Mouse (Mus musculus) liver (tissue): ENCODE measurements around the gene Cenpb.

Experiments used
- DNase-seq: peaks from one replicate; pipeline ENCODE4 v3.0.0-alpha.2; 2020; ENCODE audit warnings: mixed read lengths

Gene Cenpb

DNA sequence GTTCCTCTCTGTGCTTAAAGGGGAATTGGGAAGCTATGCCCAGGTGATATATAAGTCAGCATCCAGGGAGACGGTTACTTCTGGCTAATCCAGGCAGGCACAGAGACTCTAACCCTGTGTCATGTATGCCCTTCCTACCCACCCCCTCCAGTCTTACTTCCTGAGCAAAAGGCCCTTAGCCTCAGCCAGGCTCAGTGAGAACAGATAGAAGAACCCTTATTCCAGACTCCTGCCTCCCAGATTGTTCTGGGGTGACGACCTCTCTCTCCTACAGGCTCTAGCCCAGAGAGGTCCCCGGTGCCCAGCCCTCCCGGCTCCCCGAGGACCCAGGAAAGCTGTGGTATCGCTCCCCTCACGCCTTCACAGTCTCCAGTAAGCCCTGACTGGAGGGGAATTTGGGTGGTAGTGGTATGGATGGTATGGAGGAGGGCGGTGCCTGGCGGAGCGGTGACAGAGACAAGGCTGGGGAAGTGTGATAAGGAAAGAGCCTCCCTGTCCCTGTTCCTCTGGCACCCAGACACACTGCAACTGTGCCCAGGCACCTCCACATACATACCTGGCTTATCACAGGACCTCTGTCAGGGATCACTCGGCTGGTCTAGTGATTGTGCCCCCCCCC is 44.2 kb downstream of the Cenpb start:
- peak; percentile 93 for DNase-seq

DNA sequence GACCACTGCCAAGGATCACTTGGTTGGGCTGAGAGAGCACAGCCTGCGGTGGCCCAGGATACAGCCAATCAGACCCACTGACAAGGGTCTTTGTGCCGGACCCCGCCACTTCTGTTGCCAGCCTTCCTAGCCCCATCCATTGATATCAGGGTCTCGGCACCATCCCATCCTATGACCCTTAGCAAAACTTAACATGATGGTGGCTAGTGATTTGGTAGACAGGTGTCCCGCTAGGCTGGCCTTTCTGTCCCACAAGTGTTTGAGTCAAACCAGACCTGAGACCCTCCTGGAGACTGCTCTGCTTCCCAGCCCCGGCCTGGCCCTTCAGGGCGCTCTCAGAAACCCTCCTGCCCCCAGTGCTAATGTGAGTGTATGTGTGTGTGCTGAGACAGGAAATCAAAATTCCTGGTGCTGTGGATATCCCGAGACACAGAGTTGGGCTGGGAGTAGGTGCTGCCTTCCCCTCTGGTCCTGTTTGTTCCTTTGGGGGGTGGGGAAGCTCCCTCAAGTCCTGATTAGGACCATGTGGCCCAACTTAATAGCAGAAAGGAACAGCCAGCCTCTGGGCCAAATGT is 45.0 kb downstream of the Cenpb start:
- peak; percentile 36 for DNase-seq

DNA sequence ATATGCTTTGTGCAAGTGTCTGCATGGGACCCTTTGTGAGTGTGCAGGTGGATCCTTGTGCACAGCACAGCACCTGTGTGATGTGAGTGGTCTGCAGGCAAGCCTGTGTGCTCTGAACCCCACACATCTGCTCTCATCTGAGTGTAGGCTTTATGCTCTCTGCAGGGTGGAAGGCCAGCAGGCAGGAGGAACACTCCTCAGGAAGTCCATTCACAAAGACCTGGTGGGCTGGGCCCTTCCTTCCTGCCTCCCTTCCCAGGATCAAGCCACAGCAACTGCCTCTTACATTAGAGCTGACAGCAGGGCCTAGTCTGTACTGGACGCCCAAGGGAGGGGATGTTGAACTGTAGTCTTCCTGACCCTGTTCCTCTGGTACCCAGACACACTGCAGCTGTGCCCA is 45.5 kb downstream of the Cenpb start:
- peak; percentile 27 for DNase-seq

DNA sequence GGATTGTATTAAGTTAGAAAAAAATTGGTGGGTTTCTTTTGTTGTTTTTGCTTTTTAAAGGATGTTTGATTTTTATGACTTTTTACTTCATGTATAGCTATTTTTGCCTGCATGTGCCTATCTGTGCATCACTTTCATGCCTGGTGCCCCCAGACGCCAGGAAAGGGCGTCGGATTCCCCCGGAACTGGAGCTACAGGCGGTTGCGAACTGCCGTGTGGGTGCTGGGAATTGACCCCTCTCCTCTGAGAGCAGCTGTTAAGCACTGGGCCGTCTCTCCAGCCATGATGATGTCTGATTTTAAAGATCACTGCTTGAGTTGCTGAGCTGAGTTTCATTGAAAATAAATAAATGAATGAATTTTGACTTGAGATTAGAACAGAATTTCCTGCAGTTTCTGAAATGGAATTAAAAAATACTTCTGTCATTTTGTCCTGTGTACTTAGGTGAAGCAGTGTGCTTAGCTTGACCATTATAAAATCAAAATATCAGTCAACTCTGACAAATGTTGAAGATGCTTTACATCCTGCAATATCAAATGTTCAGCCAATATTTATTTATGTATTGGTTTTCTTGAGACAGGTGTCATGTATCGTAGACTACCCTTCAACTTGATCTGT is 46.8 kb downstream of the Cenpb start, which contains the start of gene Gm11037:
Gm11037 (plus strand) TSS at position 568 of the 618 bp plus-strand sequence.
- no peak for DNase-seq

DNA sequence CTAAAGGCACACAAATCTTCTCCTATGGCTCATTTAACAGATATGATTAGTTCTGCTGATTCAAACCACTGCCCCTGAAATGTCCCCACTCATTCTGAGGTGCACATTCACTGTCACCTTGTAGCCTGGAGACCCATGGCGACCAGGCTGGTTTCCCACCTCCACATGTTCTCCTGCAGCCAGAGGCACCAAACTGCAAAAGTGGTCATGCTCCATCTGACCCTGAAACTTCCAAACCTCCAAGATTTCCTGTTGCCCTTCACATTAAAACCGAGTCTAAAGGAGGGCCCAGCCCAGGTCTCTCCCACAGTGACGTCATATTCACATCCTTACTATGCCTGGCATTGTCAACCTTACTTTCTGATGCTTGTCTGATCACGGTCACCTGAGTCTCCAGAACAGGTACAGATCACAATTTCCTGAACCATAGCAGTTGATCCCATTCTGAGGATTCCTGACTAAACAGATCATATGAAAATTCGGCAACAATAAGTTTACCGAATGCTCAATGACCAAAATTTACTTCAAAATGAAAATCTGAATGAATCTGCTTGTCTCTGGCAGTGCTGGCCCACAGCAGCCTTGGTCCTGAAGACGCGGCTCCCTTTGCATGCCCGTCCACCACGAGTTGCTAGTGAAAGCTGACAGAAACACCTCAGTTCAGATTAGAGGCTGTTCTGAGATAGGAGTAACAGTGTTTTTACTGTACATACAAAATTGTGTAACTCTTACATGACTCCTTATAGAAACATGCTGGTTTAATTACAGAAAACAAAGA is 47.6 kb downstream of the Cenpb start:
- no peak for DNase-seq

DNA sequence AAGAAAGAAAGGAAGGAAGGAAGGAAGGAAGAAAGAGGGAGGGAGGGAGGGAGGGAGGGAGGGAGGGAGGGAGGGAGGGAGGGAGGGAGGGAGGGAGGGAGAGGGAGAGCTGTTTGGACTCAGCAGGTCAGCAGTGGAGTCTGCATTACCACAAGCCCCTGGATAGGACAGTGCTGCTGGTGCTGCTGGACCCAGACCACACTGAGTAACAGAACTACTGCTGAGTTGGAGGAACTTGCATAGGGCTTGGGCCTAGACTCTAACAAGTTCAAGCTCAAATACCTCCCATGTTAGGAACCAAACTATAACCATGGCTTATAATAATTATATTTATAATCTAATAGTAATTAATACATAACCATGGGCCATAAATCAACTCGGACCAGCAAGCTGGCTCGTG is 49.0 kb downstream of the Cenpb start:
- DNase-seq: no peak

DNA sequence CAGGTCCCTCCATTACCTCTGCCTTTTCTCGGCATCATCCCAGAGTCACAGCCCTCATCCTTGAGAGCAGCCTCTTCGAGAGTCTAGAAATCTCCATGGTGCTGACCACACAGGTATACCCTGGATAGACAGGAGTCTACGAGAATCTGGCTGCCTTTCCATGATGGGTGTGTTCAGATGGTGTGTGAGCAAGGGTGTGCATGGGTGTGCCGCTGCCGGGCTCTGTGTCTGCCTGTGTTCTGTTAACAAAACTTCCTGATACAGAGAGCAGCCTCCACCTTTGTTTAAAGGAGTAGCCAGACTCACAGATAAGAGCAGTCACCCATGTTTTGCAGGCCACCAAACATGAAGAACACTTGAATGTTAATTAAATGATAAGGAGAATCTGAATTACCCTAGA is 50.0 kb downstream of the Cenpb start:
- DNase-seq: peak; percentile 81

DNA sequence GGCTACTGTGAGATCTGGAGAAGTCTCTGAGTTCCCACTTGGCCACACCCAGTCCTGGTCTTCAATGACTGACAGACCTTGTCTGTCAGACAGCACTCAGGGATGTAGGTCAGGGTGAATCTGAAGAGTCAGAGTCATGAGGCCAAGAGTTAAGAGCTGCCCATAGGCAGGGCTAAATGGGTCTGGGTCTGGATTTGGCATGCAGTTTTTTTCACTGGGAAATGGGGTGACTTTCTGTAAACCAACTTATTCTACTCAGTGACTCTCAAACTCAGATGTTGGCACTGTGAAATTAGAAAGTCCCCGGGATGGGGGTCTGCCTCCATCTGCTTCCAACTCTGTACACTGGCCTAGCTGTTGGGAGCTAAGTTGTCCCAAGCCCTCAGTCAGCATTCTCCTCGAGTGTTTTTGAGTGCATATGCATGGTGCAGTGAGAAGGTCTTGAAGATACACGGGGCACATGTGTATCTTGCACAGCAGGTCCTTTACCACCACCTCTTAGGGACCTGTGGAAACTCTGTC is 51.2 kb downstream of the Cenpb start:
- no peak for DNase-seq

DNA sequence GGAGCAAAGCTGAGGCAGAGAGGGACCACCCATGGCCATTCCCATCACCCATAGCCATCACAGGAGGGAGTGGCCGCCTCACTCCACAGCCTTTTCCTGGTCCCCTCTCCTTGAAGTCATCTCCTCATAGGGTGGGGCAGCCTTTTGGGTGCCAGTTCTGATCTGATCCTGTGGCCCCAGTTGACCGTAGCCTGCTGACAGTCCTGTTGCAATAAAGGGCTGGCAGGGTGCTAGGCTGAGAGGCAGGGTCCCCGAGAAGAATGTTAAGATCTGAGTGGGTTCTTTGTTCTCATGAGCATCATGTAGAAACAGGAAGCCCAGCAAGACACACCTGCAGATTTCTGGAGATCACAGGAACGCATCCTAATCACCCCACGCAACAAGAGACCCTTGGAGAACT is 51.7 kb downstream of the Cenpb start:
- no peak for DNase-seq

DNA sequence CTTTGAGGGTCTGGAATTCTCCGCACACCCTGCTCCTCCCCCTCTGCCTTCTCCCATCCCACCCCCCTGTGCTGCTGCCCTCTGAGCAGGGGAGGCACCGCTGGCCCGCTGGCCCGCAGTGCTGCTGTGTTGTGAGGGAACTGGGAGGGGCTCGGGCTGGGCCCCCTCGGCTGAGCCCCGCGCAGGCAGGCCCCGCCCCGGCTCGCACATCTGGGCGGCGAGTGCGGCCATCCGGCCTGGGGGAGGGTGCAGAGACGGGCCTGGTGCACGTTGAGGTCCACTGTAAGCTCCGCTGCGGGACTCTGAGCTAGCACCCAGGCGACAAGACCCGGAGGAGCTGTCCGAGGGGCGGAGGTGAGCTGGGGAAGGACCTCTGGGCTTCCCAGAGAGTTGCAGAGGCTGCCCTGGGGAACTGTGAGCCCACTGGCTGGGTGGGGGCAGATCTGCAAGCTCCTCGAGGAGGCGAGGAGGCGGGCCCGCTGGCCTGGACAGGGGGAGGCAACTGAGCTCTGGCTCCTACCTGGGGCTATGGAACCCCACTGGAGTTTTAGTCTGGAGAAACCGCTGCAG is 52.6 kb downstream of the Cenpb start, which contains the start of gene Hspa12b:
Hspa12b (plus strand) TSS at position 120 of the 570 bp plus-strand sequence.
- DNase-seq: peak; percentile 86

DNA sequence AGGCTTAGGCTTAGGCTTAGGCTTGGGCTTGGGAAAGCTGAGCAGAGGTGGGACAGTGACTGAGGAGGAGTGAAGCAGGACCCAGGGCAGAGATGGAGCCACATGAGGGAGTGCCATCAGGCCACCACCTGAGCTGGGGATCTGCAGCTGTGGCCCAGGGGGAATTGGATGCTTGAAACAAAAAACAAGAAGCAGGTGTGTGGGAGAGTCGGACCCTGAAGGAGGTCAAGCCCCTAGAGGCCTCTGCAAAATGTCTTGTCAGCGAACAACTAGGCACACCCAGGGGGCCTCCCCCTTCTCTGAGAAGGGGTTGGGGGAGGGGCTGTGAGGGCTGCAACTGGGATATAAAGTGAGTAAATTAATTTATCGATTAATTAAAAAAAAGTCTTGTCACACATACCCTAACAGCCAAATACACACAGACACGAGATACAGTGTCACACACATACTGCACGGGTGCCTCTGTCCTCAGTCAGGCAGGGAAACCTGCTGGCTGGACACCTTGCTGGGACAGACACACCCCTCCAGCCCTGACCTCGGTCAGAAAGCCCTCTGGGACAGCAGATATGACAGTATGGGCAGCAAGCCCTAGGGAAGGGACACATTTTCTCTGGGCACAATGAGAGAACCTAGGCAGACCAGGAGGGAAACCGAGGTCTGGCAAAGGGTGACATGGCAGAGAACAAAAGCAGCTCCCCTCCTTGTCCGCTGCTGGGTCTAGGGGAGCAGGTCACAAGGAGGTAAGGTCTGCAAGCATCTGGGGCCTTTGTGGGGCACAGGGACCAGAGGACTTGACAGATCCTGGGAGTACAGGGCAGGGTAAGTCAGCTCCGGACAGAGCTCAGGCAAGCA is 53.7 kb downstream of the Cenpb start:
- no peak for DNase-seq
